Mouse (Mus musculus): Measurements from ENCODE around the gene P4hb.

- no peak for TF ChIP-seq CTCF (IDR thresholded peaks at IDR 0.05; ENCODE audit: extremely low read depth, insufficient read length, insufficient replicate concordance, low read depth, low read length)
- TF ChIP-seq POLR2A (IDR thresholded peaks at IDR 0.05; ENCODE audit: low read depth, low read length), result peak; percentile 72; the same call in 1 of the 2 replicates
These were observed 3.4 kb upstream of the P4hb start for GRCm38 (mm10) chr11:120576365-120576981.
